Mouse (Mus musculus) spleen, adult 2 months (tissue): ENCODE results near the gene Acp2. TPM values are rescaled to one million over a fixed set of nuclear protein-coding genes. Genes with fewer than 3 reads are reported as not detected.

ENCODE experiments used
- DNase-seq, 2 experiments: peaks; one replicate each; pipeline versions ENCODE4 v3.0.0 to v3.0.0-alpha.2; 2012 to 2021; ENCODE audit warnings: low spot score in 2 of 2, low read depth in 1 of 2
- H3K27ac ChIP-seq: fragments of 200-500 bp; 2 replicates; pipeline ENCODE4 v1.5.1; 2012; ENCODE audit warnings: low read length, inconsistent platforms; ENCODE audit not compliant: insufficient read depth
- H3K27me3 ChIP-seq: fragments of 200-500 bp; 2 replicates; pipeline ENCODE4 v1.6.1; 2012; ENCODE audit warnings: mild to moderate bottlenecking, moderate library complexity, low read length, inconsistent platforms; ENCODE audit not compliant: control insufficient read depth, insufficient read depth
- H3K36me3 ChIP-seq: fragments of 200-500 bp; 2 replicates; pipeline ENCODE4 v1.6.1; 2012; ENCODE audit warnings: mild to moderate bottlenecking, low read length, inconsistent platforms; ENCODE audit not compliant: control insufficient read depth, insufficient read depth
- H3K4me1 ChIP-seq: fragments of 200-500 bp; 2 replicates; pipeline ENCODE4 v1.6.1; 2011; ENCODE audit warnings: inconsistent platforms; ENCODE audit not compliant: control insufficient read depth, insufficient read depth, insufficient read length
- H3K4me3 ChIP-seq: fragments of 200-500 bp; 2 replicates; pipeline ENCODE4 v1.5.1; 2011; ENCODE audit warnings: mild to moderate bottlenecking, inconsistent platforms; ENCODE audit not compliant: insufficient read depth, insufficient read length; ENCODE audit errors: extremely low read depth
- CTCF ChIP-seq: fragments of 200-500 bp; IDR thresholded peaks from 2 replicates; pipeline ENCODE4 v1.5.1; 2011; ENCODE audit warnings: mild to moderate bottlenecking, inconsistent platforms; ENCODE audit not compliant: insufficient read depth, insufficient read length, insufficient replicate concordance; ENCODE audit errors: extremely low read depth
- POLR2A ChIP-seq: fragments of 200-500 bp; IDR thresholded peaks from 2 replicates; pipeline ENCODE4 v1.6.1; 2011; ENCODE audit warnings: low read depth, low read length, inconsistent platforms
- WGBS: fragments of 180-500 bp; shearing (Covaris S2); methylation state at CpG from one replicate; pipeline ENCODE4 v1.1.7; 2018; 5-methylcytosine and 5-hydroxymethylcytosine counted together
- polyA plus RNA-seq: library from polyadenylated mRNA; depleted of rRNA; stranded (reverse); fragments of >200 nt; gene quantifications from 2 replicates; pipeline ENCODE4 v1.2.3, GENCODE M21; 2012

Gene Acp2
- polyA plus RNA-seq, 1 experiment, result 24.6 TPM

GRCm38 (mm10) chr2:91242547-91242946 is 39.9 kb downstream of the Acp2 start:
- no peak overlapping the region for H3K27ac ChIP-seq
- H3K4me1 ChIP-seq, result peaks cover 2% of the 10 kb centered on the region; the same call in 1 of the 2 replicates
- no peaks in the 10 kb centered on the region for H3K36me3 ChIP-seq
- WGBS, result 36% methylated on average over 5 of the region's 5 CpGs
- DNase-seq, result no peak
- no peak for TF ChIP-seq CTCF
- no peak for TF ChIP-seq POLR2A
- no peaks in the 10 kb centered on the region for H3K27me3 ChIP-seq
- H3K4me3 ChIP-seq, result no peak overlapping the region

GRCm38 (mm10) chr2:91243416-91243815 is 40.7 kb downstream of the Acp2 start:
- 81% methylated on average over 3 of the region's 3 CpGs for whole genome bisulfite sequencing
- H3K27ac ChIP-seq, result no peak overlapping the region
- no peaks in the 10 kb centered on the region for H3K27me3 ChIP-seq
- no peak overlapping the region for H3K4me3 ChIP-seq
- H3K4me1 ChIP-seq, result no peaks in the 10 kb centered on the region
- no peak for DNase-seq
- no peaks in the 10 kb centered on the region for H3K36me3 ChIP-seq
- no peak for TF ChIP-seq POLR2A
- TF ChIP-seq CTCF, result no peak

DNA sequence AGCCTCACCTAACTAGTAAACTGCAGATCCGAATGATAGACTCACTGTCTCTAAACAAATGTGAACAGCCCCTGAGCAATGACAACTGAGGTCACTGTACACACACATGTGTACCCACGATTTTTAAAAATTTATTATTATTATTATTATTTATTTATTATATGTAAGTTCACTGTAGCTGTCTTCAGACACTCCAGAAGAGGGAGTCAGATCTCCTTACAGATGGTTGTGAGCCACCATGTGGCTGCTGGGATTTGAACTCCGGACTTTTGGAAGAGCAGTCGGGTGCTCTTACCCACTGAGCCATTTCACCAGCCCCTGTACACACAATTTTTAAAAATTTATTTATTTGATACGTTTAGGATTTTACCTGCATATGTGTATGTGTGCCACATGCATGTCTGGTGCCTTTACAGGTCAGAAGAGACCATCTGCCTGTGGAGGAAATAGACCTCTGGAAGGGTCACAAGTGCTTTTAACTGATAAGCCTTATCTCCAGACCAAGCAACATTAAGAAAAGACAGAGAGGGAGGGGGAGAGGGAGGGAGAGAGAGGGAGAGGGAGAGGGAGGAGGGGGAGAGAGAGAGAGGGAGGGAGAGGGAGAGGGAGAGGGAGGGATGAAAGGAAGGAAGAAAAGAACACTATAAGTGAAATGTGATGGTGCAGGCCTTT is 42.0 kb downstream of the Acp2 start:
- Histone ChIP-seq H3K36me3 (no peaks in the 10 kb centered on the region), H3K27ac (no peak overlapping the region), H3K4me1 (no peaks in the 10 kb centered on the region), H3K27me3 (no peaks in the 10 kb centered on the region), H3K4me3 (no peak overlapping the region)
- no peak for DNase-seq
- TF ChIP-seq POLR2A (no peak), CTCF (no peak)
- WGBS, result 78% methylated on average over 5 of the region's 5 CpGs

GRCm38 (mm10) chr2:91248366-91248765 is 45.7 kb downstream of the Acp2 start:
- 91% methylated on average over 4 of the region's 4 CpGs for WGBS
- DNase-seq, result no peak
- Histone ChIP-seq H3K27me3 (no peaks in the 10 kb centered on the region), H3K27ac (no peak overlapping the region), H3K4me3 (no peak overlapping the region), H3K36me3 (no peaks in the 10 kb centered on the region), H3K4me1 (no peaks in the 10 kb centered on the region)
- no peak for TF ChIP-seq CTCF
- no peak for TF ChIP-seq POLR2A

- Histone ChIP-seq H3K36me3 (no peaks in the 10 kb centered on the region), H3K27me3 (peaks cover 12% of the 10 kb centered on the region), H3K4me3 (no peak overlapping the region), H3K27ac (no peak overlapping the region), H3K4me1 (peaks cover 3% of the 10 kb centered on the region)
- no peak for DNase-seq
- 76% methylated on average over 4 of the region's 4 CpGs for WGBS
- no peak for TF ChIP-seq POLR2A
- TF ChIP-seq CTCF, result no peak
Measured at GRCm38 (mm10) chr2:91252001-91252400, 49.3 kb downstream of the Acp2 start.

DNA sequence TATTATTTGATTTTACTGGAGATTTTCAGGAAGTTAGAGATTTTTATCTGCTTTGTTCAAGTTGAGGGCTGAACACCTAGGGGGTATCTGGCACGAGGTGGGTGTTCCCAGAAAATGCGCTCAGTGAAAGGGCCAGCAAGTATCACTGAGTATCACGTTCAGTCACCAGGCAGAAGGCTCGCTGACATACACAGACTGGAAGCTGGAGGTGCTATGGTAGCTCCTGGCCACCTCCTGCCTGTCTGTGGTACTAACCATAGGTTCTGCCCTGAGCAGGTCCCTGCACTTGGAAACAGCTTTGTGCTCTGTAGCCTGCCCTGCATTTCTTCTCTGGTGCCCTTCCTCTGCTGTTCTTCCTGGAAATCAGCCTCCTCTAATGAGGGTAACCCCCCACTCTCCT is 49.8 kb downstream of the Acp2 start:
- WGBS, result 61% methylated on average over 4 of the region's 4 CpGs
- Histone ChIP-seq H3K4me3 (no peak overlapping the region), H3K27ac (no peak overlapping the region), H3K4me1 (peaks cover 5% of the 10 kb centered on the region), H3K27me3 (peaks cover 15% of the 10 kb centered on the region), H3K36me3 (no peaks in the 10 kb centered on the region)
- TF ChIP-seq POLR2A (no peak), CTCF (no peak)
- DNase-seq, result no peak

DNA sequence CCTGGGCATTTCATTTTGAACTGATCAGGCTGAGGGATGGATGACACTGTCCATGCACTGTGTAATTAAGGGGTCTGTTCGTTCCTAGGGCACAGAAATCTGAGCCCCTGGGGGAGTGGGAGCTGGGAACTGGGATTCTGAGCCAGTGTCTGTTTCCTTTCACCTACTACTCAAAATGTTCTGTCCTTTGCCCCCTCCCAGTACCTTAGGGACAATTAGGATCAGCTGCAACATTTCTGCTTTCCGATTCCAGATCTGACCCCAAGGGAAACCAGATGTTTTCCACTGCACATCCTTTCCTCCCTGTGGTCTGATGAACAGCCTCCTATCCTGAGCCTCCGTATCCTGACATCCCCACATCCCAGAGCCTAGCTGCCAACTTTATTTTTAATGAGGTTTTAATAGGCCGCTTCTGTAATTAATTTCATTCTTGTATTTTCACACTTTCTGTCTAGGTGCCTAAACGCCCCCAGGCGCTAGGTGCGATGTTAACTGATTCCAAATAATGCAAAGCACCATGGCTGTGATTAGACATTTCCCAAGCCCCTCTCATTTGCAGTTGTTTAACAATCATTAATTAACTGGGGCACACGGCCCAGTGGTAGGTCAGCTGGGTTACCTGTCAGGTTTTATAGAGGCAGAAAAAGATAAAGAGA is 52.2 kb downstream of the Acp2 start:
- Histone ChIP-seq H3K27me3 (peaks cover 22% of the 10 kb centered on the region), H3K4me3 (no peak overlapping the region), H3K27ac (no peak overlapping the region), H3K4me1 (peaks cover 5% of the 10 kb centered on the region), H3K36me3 (no peaks in the 10 kb centered on the region)
- no peak for TF ChIP-seq POLR2A
- no peak for TF ChIP-seq CTCF
- no peak for DNase-seq
- WGBS, result 58% methylated on average over 8 of the region's 8 CpGs
